In the genomic region with DNA sequence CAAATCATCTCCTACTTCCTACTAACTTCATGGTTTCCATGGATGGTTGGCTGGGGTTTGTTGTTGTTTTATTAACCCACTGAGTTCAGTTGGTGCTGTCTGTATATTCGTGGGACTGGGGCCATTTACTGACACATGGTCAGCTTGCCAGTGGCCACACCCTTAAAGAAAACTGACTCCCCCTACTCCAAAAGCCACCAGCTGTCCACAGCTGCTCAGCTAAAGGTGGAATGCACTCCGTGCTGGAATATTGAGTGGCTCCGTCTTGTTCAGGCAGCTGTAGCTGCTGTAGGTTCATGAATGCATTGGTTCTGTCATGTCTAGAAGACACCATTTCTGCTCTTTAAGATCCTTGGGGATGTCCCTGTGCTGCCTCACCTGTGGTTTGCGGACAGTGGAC, we compare ENCODE assay signal across 29 mouse cellular contexts. TPM values are rescaled to one million over a fixed set of nuclear protein-coding genes. Genes with fewer than 3 reads are reported as not detected.
DNase-seq lines count a peak whose midpoint lies in the region; ATAC-seq and TF ChIP-seq lines count a peak whose summit lies in the region.
"Had no signal": no experiment of that assay in that cellular context is flagged by ENCODE, and none has a peak within 500 bp of the region (broad histone marks: within the 10 kb centered on the region; RNA-seq: fewer than 3 reads in every experiment).

No protein-coding gene starts in this region.

- DNase-seq in embryonic facial prominence, embryonic 14.5 days (ENCODE audit: low spot score): peak; percentile 56
- no peak for DNase-seq in embryonic facial prominence, embryonic 10.5 days (ENCODE audit: low spot score)
- no peak for DNase-seq in kidney, adult 9 months
- DNase-seq in kidney, postnatal 4 days: peak; percentile 26 to 31
- DNase-seq in kidney, postnatal 36 days: no peak
- DNase-seq in stomach, postnatal 0 days (ENCODE audit: low spot score): no peak
- DNase-seq: adrenal gland, postnatal 10 days; adrenal gland, postnatal 36 days; cerebellum, adult 18-20 months; cerebellum, adult 9-10 months; cerebellum, postnatal 14 days; gastrocnemius, postnatal 10 days; gastrocnemius, postnatal 36 days; heart, adult 18-20 months; heart, postnatal 14 days; heart, postnatal 4 days had no signal

- H3K9me3 ChIP-seq in embryonic facial prominence, embryonic 14.5 days (ENCODE audit: control insufficient read depth, low read length): no peaks in the 10 kb centered on the region
- no peaks in the 10 kb centered on the region for H3K9me3 ChIP-seq in embryonic facial prominence, embryonic 10.5 days
- no peaks in the 10 kb centered on the region for H3K9me3 ChIP-seq in kidney, embryonic 15.5 days (replicated peaks)
- H3K9me3 ChIP-seq in stomach, embryonic 14.5 days (ENCODE audit: control insufficient read depth, low read depth, low read length): no peaks in the 10 kb centered on the region
- H3K9me3 ChIP-seq in stomach, postnatal 0 days (ENCODE audit: control insufficient read depth, low read length): no peaks in the 10 kb centered on the region
- H3K9me3 ChIP-seq: embryonic facial prominence, embryonic 12.5 days; forebrain, embryonic 12.5 days; forebrain, embryonic 15.5 days; G1E; heart, embryonic 10.5 days; heart, embryonic 13.5 days had no signal

- 60% methylated on average over 4 of the region's 4 CpGs for WGBS in embryonic facial prominence, embryonic 14.5 days
- 82% methylated on average over 4 of the region's 4 CpGs for WGBS in embryonic facial prominence, embryonic 10.5 days
- 51% methylated on average over 4 of the region's 4 CpGs for WGBS in kidney, embryonic 15.5 days
- WGBS in stomach, embryonic 14.5 days: 49% methylated on average over 4 of the region's 4 CpGs
- WGBS in stomach, postnatal 0 days: 46% methylated on average over 4 of the region's 4 CpGs

- no peaks in the 10 kb centered on the region for H3K36me3 ChIP-seq in embryonic facial prominence, embryonic 14.5 days (ENCODE audit: control insufficient read depth, insufficient read depth, low read length)
- H3K36me3 ChIP-seq in embryonic facial prominence, embryonic 10.5 days (replicated peaks): no peaks in the 10 kb centered on the region
- no peaks in the 10 kb centered on the region for H3K36me3 ChIP-seq in kidney, embryonic 15.5 days
- no peaks in the 10 kb centered on the region for H3K36me3 ChIP-seq in stomach, embryonic 14.5 days (ENCODE audit: control insufficient read depth, insufficient read depth, low read length)
- H3K36me3 ChIP-seq in stomach, postnatal 0 days (ENCODE audit: control insufficient read depth, insufficient read depth, low read length): no peaks in the 10 kb centered on the region
- H3K36me3 ChIP-seq: embryonic facial prominence, embryonic 12.5 days; forebrain, embryonic 12.5 days; forebrain, embryonic 15.5 days; heart, embryonic 10.5 days; heart, embryonic 13.5 days had no signal

- no peak for TF ChIP-seq CTCF in stomach, postnatal 0 days (IDR thresholded peaks at IDR 0.05; ENCODE audit: low read depth)

- H3K4me3 ChIP-seq in embryonic facial prominence, embryonic 14.5 days (ENCODE audit: low read depth, low read length): no peak overlapping the region
- no peak overlapping the region for H3K4me3 ChIP-seq in embryonic facial prominence, embryonic 10.5 days
- H3K4me3 ChIP-seq in kidney, embryonic 15.5 days (replicated peaks): no peak overlapping the region
- H3K4me3 ChIP-seq in stomach, embryonic 14.5 days (ENCODE audit: low read depth, low read length): no peak overlapping the region
- H3K4me3 ChIP-seq in stomach, postnatal 0 days (ENCODE audit: low read depth, low read length): no peak overlapping the region
- H3K4me3 ChIP-seq: embryonic facial prominence, embryonic 12.5 days; erythroblast, embryonic 14.5 days; forebrain, embryonic 12.5 days; forebrain, embryonic 15.5 days; heart, embryonic 10.5 days; heart, embryonic 13.5 days had no signal

- no peak for TF ChIP-seq EP300 in stomach, postnatal 0 days (optimal IDR thresholded peaks at IDR 0.05)

- H3K4me2 ChIP-seq in embryonic facial prominence, embryonic 14.5 days (ENCODE audit: low read depth, low read length): no peak overlapping the region
- no peak overlapping the region for H3K4me2 ChIP-seq in kidney, embryonic 15.5 days
- no peak overlapping the region for H3K4me2 ChIP-seq in stomach, embryonic 14.5 days (replicated peaks; ENCODE audit: low read depth, low read length)
- no peak overlapping the region for H3K4me2 ChIP-seq in stomach, postnatal 0 days (replicated peaks; ENCODE audit: low read depth)
- H3K4me2 ChIP-seq: embryonic facial prominence, embryonic 12.5 days; forebrain, embryonic 12.5 days; forebrain, embryonic 15.5 days; heart, embryonic 13.5 days; hindbrain, embryonic 14.5 days had no signal

- no peaks in the 10 kb centered on the region for H3K27me3 ChIP-seq in embryonic facial prominence, embryonic 14.5 days (replicated peaks; ENCODE audit: control insufficient read depth, insufficient read depth, low read length)
- no peaks in the 10 kb centered on the region for H3K27me3 ChIP-seq in embryonic facial prominence, embryonic 10.5 days (replicated peaks; ENCODE audit: low read depth, poor library complexity, severe bottlenecking)
- peaks cover 24% of the 10 kb centered on the region for H3K27me3 ChIP-seq in kidney, embryonic 15.5 days
- H3K27me3 ChIP-seq in stomach, embryonic 14.5 days (ENCODE audit: control insufficient read depth, insufficient read depth, low read length): no peaks in the 10 kb centered on the region
- no peaks in the 10 kb centered on the region for H3K27me3 ChIP-seq in stomach, postnatal 0 days (ENCODE audit: control insufficient read depth, insufficient read depth, low read length)
- H3K27me3 ChIP-seq: CH12.LX; embryonic facial prominence, embryonic 12.5 days; forebrain, embryonic 12.5 days; forebrain, embryonic 15.5 days; heart, embryonic 13.5 days; Patski had no signal

- no peak overlapping the region for H3K9ac ChIP-seq in embryonic facial prominence, embryonic 14.5 days (ENCODE audit: low read depth, low read length)
- no peak overlapping the region for H3K9ac ChIP-seq in kidney, embryonic 15.5 days
- H3K9ac ChIP-seq in stomach, embryonic 14.5 days (replicated peaks; ENCODE audit: low read depth, low read length): no peak overlapping the region
- H3K9ac ChIP-seq in stomach, postnatal 0 days (ENCODE audit: low read length): no peak overlapping the region
- H3K9ac ChIP-seq: embryonic facial prominence, embryonic 12.5 days; forebrain, embryonic 12.5 days; forebrain, embryonic 15.5 days; heart, embryonic 13.5 days; hindbrain, embryonic 14.5 days had no signal

- H3K27ac ChIP-seq in embryonic facial prominence, embryonic 14.5 days (replicated peaks; ENCODE audit: low read depth, low read length): no peak overlapping the region
- H3K27ac ChIP-seq in embryonic facial prominence, embryonic 10.5 days (replicated peaks): no peak overlapping the region
- H3K27ac ChIP-seq in kidney, embryonic 15.5 days: no peak overlapping the region
- no peak overlapping the region for H3K27ac ChIP-seq in stomach, embryonic 14.5 days (ENCODE audit: low read length)
- H3K27ac ChIP-seq in stomach, postnatal 0 days (replicated peaks): no peak overlapping the region
- H3K27ac ChIP-seq: embryonic facial prominence, embryonic 12.5 days; forebrain, embryonic 12.5 days; forebrain, embryonic 15.5 days; heart, embryonic 10.5 days; heart, embryonic 13.5 days; hindbrain, embryonic 14.5 days; hindbrain, postnatal 0 days had no signal

- ATAC-seq in embryonic facial prominence, embryonic 14.5 days (ENCODE audit: low read depth): no peak; the same call in 1 of the 2 replicates
- ATAC-seq in kidney, embryonic 15.5 days (replicated peaks; ENCODE audit: low FRiP score): 0 out of 2 replicates have a peak, but pooled peaks have one; percentile 26
- ATAC-seq in stomach, embryonic 14.5 days (ENCODE audit: insufficient number of reproducible peaks, insufficient read depth, low FRiP score, low read depth): peak; percentile 73; the same call in 1 of the 2 replicates
- no peak for ATAC-seq in stomach, postnatal 0 days (ENCODE audit: low FRiP score, low TSS enrichment)
- ATAC-seq: forebrain, embryonic 15.5 days; hindbrain, postnatal 0 days; Patski had no signal

- no peaks in the 10 kb centered on the region for H3K4me1 ChIP-seq in embryonic facial prominence, embryonic 14.5 days (ENCODE audit: control insufficient read depth, insufficient read depth, low read length)
- 0 out of 2 replicates have a peak, but pooled peaks cover 4% of the 10 kb centered on the region for H3K4me1 ChIP-seq in embryonic facial prominence, embryonic 10.5 days
- peaks cover 8% of the 10 kb centered on the region; the same call in 1 of the 2 replicates for H3K4me1 ChIP-seq in kidney, embryonic 15.5 days
- H3K4me1 ChIP-seq in stomach, embryonic 14.5 days (ENCODE audit: control insufficient read depth, insufficient read depth, low read length): no peaks in the 10 kb centered on the region
- H3K4me1 ChIP-seq in stomach, postnatal 0 days (replicated peaks; ENCODE audit: control insufficient read depth, insufficient read depth): no peaks in the 10 kb centered on the region; the same call in 1 of the 2 replicates
- H3K4me1 ChIP-seq: embryonic facial prominence, embryonic 12.5 days; forebrain, embryonic 15.5 days; heart, embryonic 13.5 days had no signal

RNA-seq across cellular contexts. Expression of a gene that starts 48.9 kb away (rescaled TPM):
- 12.9 and 13.2 TPM in 2 replicates for polyA plus RNA-seq in embryonic facial prominence, embryonic 14.5 days (2014; fragmentation: Nextera tagmentation; extraction: Ambion mirVana)
- 2.6 and 3.6 TPM in 2 replicates for polyA plus RNA-seq in embryonic facial prominence, embryonic 10.5 days (2016; fragmentation: Nextera tagmentation; extraction: Ambion mirVana)
- 3.0 and 3.4 TPM in 2 replicates for polyA plus RNA-seq in kidney, embryonic 15.5 days (2015; fragmentation: Nextera tagmentation; extraction: Ambion mirVana)
- 4.3 and 5.1 TPM in 2 replicates for polyA plus RNA-seq in stomach, embryonic 14.5 days (2014; fragmentation: Nextera tagmentation; extraction: Ambion mirVana)
- polyA plus RNA-seq in stomach, postnatal 0 days (2015; fragmentation: Nextera tagmentation; extraction: Ambion mirVana): 2.8 and 3.2 TPM in 2 replicates

Comparison
In these comparisons a context has a peak if more than half of its experiments do, and no peak if none do; other contexts are left out.
1. ATAC-seq: peak in kidney, embryonic 15.5 days (single experiment) and stomach, embryonic 14.5 days (single experiment); none in embryonic facial prominence, embryonic 14.5 days (single experiment) and stomach, postnatal 0 days (single experiment).
2. DNase-seq: peak in embryonic facial prominence, embryonic 14.5 days (single experiment) and kidney, postnatal 4 days (2 of 2); none in embryonic facial prominence, embryonic 10.5 days (single experiment), kidney, adult 9 months (single experiment), kidney, postnatal 36 days (0 of 2) and stomach, postnatal 0 days (single experiment).